Mouse (Mus musculus): ENCODE measurements at regions not wholly inside any gene's neighbourhood (a gene's known extent, or its start where the extent isn't known, plus 50 kb on each side); places are given as distances from the start of the nearest gene placed in this dataset.

GRCm38 (mm10) chr4:131141890-131142465 is 197.8 kb downstream of the Matn1 start:
- peaks cover 20% of the 10 kb centered on the region; the same call in 1 of the 2 replicates for H3K9me3 ChIP-seq (ENCODE audit: low read length)
- peaks cover 7% of the 10 kb centered on the region for H3K27me3 ChIP-seq (ENCODE audit: insufficient read depth, low read length)
- TF ChIP-seq NANOG (IDR thresholded peaks at IDR 0.05; ENCODE audit: borderline replicate concordance, low read length) (no peak), POU5F1 (IDR thresholded peaks at IDR 0.05; ENCODE audit: borderline replicate concordance, low read length) (no peak), CTCF (conservative IDR thresholded peaks at IDR 0.05; ENCODE audit: low read length) (no peak)
- H3K4me3 ChIP-seq (replicated peaks; ENCODE audit: low read length) = no peak overlapping the region
- peaks cover 40% of the 10 kb centered on the region for H3K4me1 ChIP-seq (replicated peaks; ENCODE audit: low read depth, low read length)
- H3K36me3 ChIP-seq (ENCODE audit: insufficient read depth, low read length) = no peaks in the 10 kb centered on the region

- H3K27me3 ChIP-seq (ENCODE audit: insufficient read depth, low read length) = peaks cover 12% of the 10 kb centered on the region
- H3K4me1 ChIP-seq (replicated peaks; ENCODE audit: low read depth, low read length) = peaks cover 13% of the 10 kb centered on the region
- no peak for TF ChIP-seq NANOG (IDR thresholded peaks at IDR 0.05; ENCODE audit: borderline replicate concordance, low read length)
- TF ChIP-seq CTCF (conservative IDR thresholded peaks at IDR 0.05; ENCODE audit: low read length) = peak; percentile 89
- H3K4me3 ChIP-seq (replicated peaks; ENCODE audit: low read length) = no peak overlapping the region
- H3K36me3 ChIP-seq (ENCODE audit: insufficient read depth, low read length) = no peaks in the 10 kb centered on the region
- peaks cover 29% of the 10 kb centered on the region for H3K9me3 ChIP-seq (ENCODE audit: low read length)
These were observed 201.3 kb downstream of the Matn1 start for GRCm38 (mm10) chr4:131145507-131145906.

GRCm38 (mm10) chr4:131148042-131148747 is 204.0 kb downstream of the Matn1 start:
- Histone ChIP-seq H3K27me3 (ENCODE audit: insufficient read depth, low read length) (peaks cover 22% of the 10 kb centered on the region), H3K9me3 (ENCODE audit: low read length) (peaks cover 25% of the 10 kb centered on the region), H3K4me3 (replicated peaks; ENCODE audit: low read length) (no peak overlapping the region), H3K36me3 (ENCODE audit: insufficient read depth, low read length) (no peaks in the 10 kb centered on the region), H3K4me1 (replicated peaks; ENCODE audit: low read depth, low read length) (peaks cover 12% of the 10 kb centered on the region)
- TF ChIP-seq CTCF (conservative IDR thresholded peaks at IDR 0.05; ENCODE audit: low read length) (no peak), NANOG (IDR thresholded peaks at IDR 0.05; ENCODE audit: borderline replicate concordance, low read length) (no peak), POU5F1 (IDR thresholded peaks at IDR 0.05; ENCODE audit: borderline replicate concordance, low read length) (no peak)

- no peak for TF ChIP-seq POU5F1 (IDR thresholded peaks at IDR 0.05; ENCODE audit: borderline replicate concordance, low read length)
- no peak for TF ChIP-seq NANOG (IDR thresholded peaks at IDR 0.05; ENCODE audit: borderline replicate concordance, low read length)
- TF ChIP-seq CTCF (conservative IDR thresholded peaks at IDR 0.05; ENCODE audit: low read length) = no peak
- Histone ChIP-seq H3K27me3 (ENCODE audit: insufficient read depth, low read length) (peaks cover 22% of the 10 kb centered on the region), H3K9me3 (ENCODE audit: low read length) (peaks cover 25% of the 10 kb centered on the region)
These were observed 205.3 kb downstream of the Matn1 start for GRCm38 (mm10) chr4:131149466-131149865.

GRCm38 (mm10) chr4:131159712-131160111 is 215.5 kb downstream of the Matn1 start:
- H3K9me3 ChIP-seq (ENCODE audit: low read length) = no peaks in the 10 kb centered on the region
- H3K4me3 ChIP-seq (replicated peaks; ENCODE audit: low read length) = no peak overlapping the region
- peaks cover 6% of the 10 kb centered on the region; the same call in 1 of the 2 replicates for H3K4me1 ChIP-seq (replicated peaks; ENCODE audit: low read depth, low read length)
- peaks cover 7% of the 10 kb centered on the region; the same call in 1 of the 2 replicates for H3K27me3 ChIP-seq (ENCODE audit: insufficient read depth, low read length)
- no peaks in the 10 kb centered on the region for H3K36me3 ChIP-seq (ENCODE audit: insufficient read depth, low read length)
- TF ChIP-seq POU5F1 (IDR thresholded peaks at IDR 0.05; ENCODE audit: borderline replicate concordance, low read length) (no peak), NANOG (IDR thresholded peaks at IDR 0.05; ENCODE audit: borderline replicate concordance, low read length) (no peak), CTCF (conservative IDR thresholded peaks at IDR 0.05; ENCODE audit: low read length) (no peak)

More at GRCm38 (mm10) chr4:131149466-131149865, 205.3 kb downstream of the Matn1 start:
- Histone ChIP-seq H3K36me3 (ENCODE audit: insufficient read depth, low read length) (no peaks in the 10 kb centered on the region), H3K4me3 (replicated peaks; ENCODE audit: low read length) (no peak overlapping the region), H3K4me1 (replicated peaks; ENCODE audit: low read depth, low read length) (peaks cover 9% of the 10 kb centered on the region)

- TF ChIP-seq POU5F1 (IDR thresholded peaks at IDR 0.05; ENCODE audit: borderline replicate concordance, low read length) = no peak
- no peak for TF ChIP-seq CTCF (conservative IDR thresholded peaks at IDR 0.05; ENCODE audit: low read length)
- no peak for TF ChIP-seq NANOG (IDR thresholded peaks at IDR 0.05; ENCODE audit: borderline replicate concordance, low read length)
- no peaks in the 10 kb centered on the region for H3K9me3 ChIP-seq (ENCODE audit: low read length)
- H3K4me1 ChIP-seq (replicated peaks; ENCODE audit: low read depth, low read length) = peaks cover 6% of the 10 kb centered on the region; the same call in 1 of the 2 replicates
- H3K27me3 ChIP-seq (ENCODE audit: insufficient read depth, low read length) = peaks cover 7% of the 10 kb centered on the region; the same call in 1 of the 2 replicates
- H3K4me3 ChIP-seq (replicated peaks; ENCODE audit: low read length) = no peak overlapping the region
- no peaks in the 10 kb centered on the region for H3K36me3 ChIP-seq (ENCODE audit: insufficient read depth, low read length)
These were observed 215.9 kb downstream of the Matn1 start for GRCm38 (mm10) chr4:131160135-131160534.

- peaks cover 5% of the 10 kb centered on the region; the same call in 1 of the 2 replicates for H3K27me3 ChIP-seq (ENCODE audit: insufficient read depth, low read length)
- TF ChIP-seq CTCF (conservative IDR thresholded peaks at IDR 0.05; ENCODE audit: low read length) (no peak), NANOG (IDR thresholded peaks at IDR 0.05; ENCODE audit: borderline replicate concordance, low read length) (no peak), POU5F1 (IDR thresholded peaks at IDR 0.05; ENCODE audit: borderline replicate concordance, low read length) (no peak)
- no peak overlapping the region for H3K4me3 ChIP-seq (replicated peaks; ENCODE audit: low read length)
- H3K36me3 ChIP-seq (ENCODE audit: insufficient read depth, low read length) = no peaks in the 10 kb centered on the region
- H3K4me1 ChIP-seq (replicated peaks; ENCODE audit: low read depth, low read length) = peaks cover 6% of the 10 kb centered on the region; the same call in 1 of the 2 replicates
- no peaks in the 10 kb centered on the region for H3K9me3 ChIP-seq (ENCODE audit: low read length)
These were observed 217.3 kb downstream of the Matn1 start for GRCm38 (mm10) chr4:131161501-131161900.

- H3K4me1 ChIP-seq (replicated peaks; ENCODE audit: low read depth, low read length) = peaks cover 10% of the 10 kb centered on the region; the same call in 1 of the 2 replicates
- no peaks in the 10 kb centered on the region for H3K9me3 ChIP-seq (ENCODE audit: low read length)
- H3K4me3 ChIP-seq (replicated peaks; ENCODE audit: low read length) = no peak overlapping the region
- H3K27me3 ChIP-seq (ENCODE audit: insufficient read depth, low read length) = no peaks in the 10 kb centered on the region
- no peaks in the 10 kb centered on the region for H3K36me3 ChIP-seq (ENCODE audit: insufficient read depth, low read length)
- TF ChIP-seq NANOG (IDR thresholded peaks at IDR 0.05; ENCODE audit: borderline replicate concordance, low read length) = no peak
- no peak for TF ChIP-seq POU5F1 (IDR thresholded peaks at IDR 0.05; ENCODE audit: borderline replicate concordance, low read length)
- no peak for TF ChIP-seq CTCF (conservative IDR thresholded peaks at IDR 0.05; ENCODE audit: low read length)
These were observed 219.7 kb downstream of the Matn1 start for GRCm38 (mm10) chr4:131163782-131164315.

All from E14TG2a.4 (cell line).